9 mouse cellular contexts compared by ENCODE assay signal in genomic region chr7:129256621-129257373, GRCm38 (mm10). TPM values are rescaled to one million over a fixed set of nuclear protein-coding genes. Genes with fewer than 3 reads are reported as not detected.
DNase-seq lines count a peak whose midpoint lies in the region; ATAC-seq and TF ChIP-seq lines count a peak whose summit lies in the region.
"Had no signal": no experiment of that assay in that cellular context is flagged by ENCODE, and none has a peak within 500 bp of the region (broad histone marks: within the 10 kb centered on the region; RNA-seq: fewer than 3 reads in every experiment).

Plpp4 (plus strand) TSS chr7:129257031.

- no peaks in the 10 kb centered on the region for H3K9me3 ChIP-seq in kidney, embryonic 14.5 days (ENCODE audit: control insufficient read depth, low read length)

- WGBS in kidney, embryonic 14.5 days: under 1% methylated on average over 50 of the region's 66 CpGs

- peaks cover 36% of the 10 kb centered on the region for H3K27me3 ChIP-seq in kidney, embryonic 14.5 days (ENCODE audit: control insufficient read depth, insufficient read depth, low read length)

- H3K4me3 ChIP-seq in kidney, embryonic 14.5 days (ENCODE audit: low read length): peak within 1 kb of the TSS; percentile 45
- peak within 1 kb of the TSS; percentile 57 for H3K4me3 ChIP-seq in layer of hippocampus, adult 2 months

- H3K9ac ChIP-seq in kidney, embryonic 14.5 days (ENCODE audit: low read depth, low read length): peak within 1 kb of the TSS; percentile 57

- no peak for TF ChIP-seq POLR2A in brain, embryonic 14.5 days (IDR thresholded peaks at IDR 0.05; ENCODE audit: borderline replicate concordance, extremely low read depth, insufficient read depth, insufficient read length, poor library complexity, severe bottlenecking)

- H3K4me2 ChIP-seq in kidney, embryonic 14.5 days (replicated peaks; ENCODE audit: low read depth, low read length): peak within 1 kb of the TSS; percentile 90

- no peaks in the 10 kb centered on the region for H3K36me3 ChIP-seq in kidney, embryonic 14.5 days (ENCODE audit: control insufficient read depth, insufficient read depth, low read length)
- H3K36me3 ChIP-seq: G1E had no signal

- 0 out of 2 replicates have a peak, but pooled peaks cover 6% of the 10 kb centered on the region for H3K4me1 ChIP-seq in kidney, embryonic 14.5 days (ENCODE audit: control insufficient read depth, insufficient read depth, low read length)

- no peak for DNase-seq in kidney, adult 9 months
- DNase-seq in brain, embryonic 14.5 days (ENCODE audit: low read depth): peak; percentile 70
- DNase-seq in layer of hippocampus, adult 2 months (ENCODE audit: low spot score in 2 of 2): peak; percentile 27 to 41
- DNase-seq in lung, postnatal 14 days: peak; percentile 7
- DNase-seq in right cerebral cortex, postnatal 4 days: peak; percentile 57

- H3K27ac ChIP-seq in kidney, embryonic 14.5 days (ENCODE audit: low read depth, low read length): no peak within 1 kb of the TSS
- peak within 1 kb of the TSS; percentile 69 for H3K27ac ChIP-seq in layer of hippocampus, adult 2 months

- TF ChIP-seq CTCF in brain, embryonic 14.5 days (IDR thresholded peaks at IDR 0.05; ENCODE audit: borderline replicate concordance, extremely low read depth, insufficient read depth, insufficient read length): no peak
- no peak for TF ChIP-seq CTCF in layer of hippocampus, adult 2 months (conservative IDR thresholded peaks at IDR 0.05)

- peak; percentile 90 for ATAC-seq in kidney, embryonic 14.5 days (ENCODE audit: low FRiP score, low TSS enrichment)
- ATAC-seq in granulocyte monocyte progenitor cell, adult 5-6 weeks (replicated peaks; ENCODE audit: poor library complexity, severe bottlenecking): peak; percentile 42; the same call in 1 of the 2 replicates
- no peak for ATAC-seq in megakaryocyte, adult 5-6 weeks (ENCODE audit: poor library complexity, severe bottlenecking)

RNA-seq across cellular contexts. Expression of gene Plpp4, which starts in this region (rescaled TPM):
- 2.4 and 3.1 TPM in 2 replicates for polyA plus RNA-seq in kidney, embryonic 14.5 days (2014; fragmentation: Nextera tagmentation; extraction: Ambion mirVana)
- polyA plus RNA-seq in brain, embryonic 14.5 days (2012; rRNA removed): 9.9 and 13.2 TPM in 2 replicates
- not detected in 2 replicates for total RNA-seq in granulocyte monocyte progenitor cell, adult 5-6 weeks (2014; fragmentation: Nextera tagmentation)
- not detected in 2 replicates for total RNA-seq in granulocyte monocyte progenitor cell, adult 5-6 weeks (2017)
- 10 to 100 TPM in 1 of 2 experiments, 1 to 10 TPM in 1; 9.3 to 12.2 TPM for total RNA-seq in layer of hippocampus, adult 2 months (2021)
- not detected in 2 replicates for total RNA-seq in megakaryocyte, adult 5-6 weeks (2015)
- not detected in 2 replicates for total RNA-seq in megakaryocyte, adult 5-6 weeks (2017)
- total RNA-seq: G1E had no signal
- polyA plus RNA-seq: G1E had no signal

Comparison
In these comparisons a context has a peak if more than half of its experiments do, and no peak if none do; other contexts are left out.
1. RNA of gene Plpp4 (total RNA-seq): 9.3 to 12.2 TPM in layer of hippocampus, adult 2 months; not detected in granulocyte monocyte progenitor cell, adult 5-6 weeks and not detected in megakaryocyte, adult 5-6 weeks; every median in the first group is over 10 times any median in the second.
2. Peak in ATAC-seq in granulocyte monocyte progenitor cell, adult 5-6 weeks; RNA of the gene not detected or under 1 TPM.